9 mouse cellular contexts compared by ENCODE assay signal in the genomic region with DNA sequence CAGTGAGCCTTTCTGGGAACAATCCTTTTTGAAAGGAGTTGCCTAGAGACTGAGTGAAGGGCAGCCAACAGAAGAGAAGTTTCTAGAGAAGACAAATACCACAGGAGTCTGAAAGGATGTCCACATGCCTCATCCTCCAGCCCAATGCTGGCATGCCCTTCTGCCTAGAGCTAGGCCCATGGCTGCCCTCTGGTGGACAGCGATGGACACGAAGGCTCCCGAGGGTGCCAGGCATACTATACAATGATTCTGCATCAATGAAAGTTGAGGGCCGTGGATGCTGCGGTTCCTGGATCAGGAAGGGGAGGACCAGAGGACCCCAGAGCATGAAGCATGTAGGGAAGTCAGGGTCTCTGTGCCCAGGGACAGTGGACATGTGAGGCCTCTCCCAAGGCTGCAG. TPM values are rescaled to one million over a fixed set of nuclear protein-coding genes. Genes with fewer than 3 reads are reported as not detected.
DNase-seq lines count a peak whose midpoint lies in the region; ATAC-seq lines count a peak whose summit lies in the region.
"Had no signal": no experiment of that assay in that cellular context is flagged by ENCODE, and none has a peak within 500 bp of the region (broad histone marks: within the 10 kb centered on the region; RNA-seq: fewer than 3 reads in every experiment).

No protein-coding gene starts in this region.

- 37% methylated on average over 5 of the region's 5 CpGs for WGBS in embryonic facial prominence, embryonic 14.5 days

- H3K27ac ChIP-seq in embryonic facial prominence, embryonic 14.5 days (replicated peaks; ENCODE audit: low read depth, low read length), result no peak overlapping the region

- no peak overlapping the region for H3K4me3 ChIP-seq in embryonic facial prominence, embryonic 14.5 days (ENCODE audit: low read depth, low read length)

- H3K4me1 ChIP-seq in embryonic facial prominence, embryonic 14.5 days (ENCODE audit: control insufficient read depth, insufficient read depth, low read length), result no peaks in the 10 kb centered on the region

- no peak overlapping the region for H3K4me2 ChIP-seq in embryonic facial prominence, embryonic 14.5 days (ENCODE audit: low read depth, low read length)

- H3K36me3 ChIP-seq in embryonic facial prominence, embryonic 14.5 days (ENCODE audit: control insufficient read depth, insufficient read depth, low read length), result no peaks in the 10 kb centered on the region

- H3K9ac ChIP-seq in embryonic facial prominence, embryonic 14.5 days (ENCODE audit: low read depth, low read length), result no peak overlapping the region

- DNase-seq in cerebellum, postnatal 14 days, result peak; percentile 71 to 86
- no peak for DNase-seq in cerebellum, adult 9-10 months
- peak; percentile 72 for DNase-seq in urinary bladder, postnatal 14 days (ENCODE audit: low spot score)
- no peak for DNase-seq in urinary bladder, postnatal 10 days (ENCODE audit: low spot score)
- peak; percentile 41 for DNase-seq in embryonic facial prominence, embryonic 14.5 days (ENCODE audit: low spot score)
- peak; percentile 59 for DNase-seq in kidney, adult 9 months
- peak; percentile 84 for DNase-seq in testis, postnatal 10 days (ENCODE audit: low spot score)

- H3K9me3 ChIP-seq in embryonic facial prominence, embryonic 14.5 days (ENCODE audit: control insufficient read depth, low read length), result no peaks in the 10 kb centered on the region

- ATAC-seq in embryonic facial prominence, embryonic 14.5 days (ENCODE audit: low read depth), result no peak
- ATAC-seq in megakaryocyte, adult 5-6 weeks (ENCODE audit: poor library complexity, severe bottlenecking), result peak; percentile 83

- H3K27me3 ChIP-seq in embryonic facial prominence, embryonic 14.5 days (replicated peaks; ENCODE audit: control insufficient read depth, insufficient read depth, low read length), result no peaks in the 10 kb centered on the region

RNA-seq across cellular contexts. Expression of a gene that starts 9.3 kb away (rescaled TPM):
- 0.64 and 1.1 TPM in 2 replicates for polyA plus RNA-seq in embryonic facial prominence, embryonic 14.5 days (2014; fragmentation: Nextera tagmentation; extraction: Ambion mirVana)
- not detected in 2 replicates for total RNA-seq in megakaryocyte, adult 5-6 weeks (2015)
- not detected in 2 replicates for total RNA-seq in megakaryocyte, adult 5-6 weeks (2017)
- total RNA-seq: heart, postnatal 36 days had no signal

RNA-seq across cellular contexts. Expression of a gene that starts 9.6 kb away (rescaled TPM):
- 0.25 TPM in 1 of 2 replicates, not detected in the other for polyA plus RNA-seq in embryonic facial prominence, embryonic 14.5 days (2014; fragmentation: Nextera tagmentation; extraction: Ambion mirVana)
- total RNA-seq in megakaryocyte, adult 5-6 weeks (2015), result not detected in 2 replicates
- total RNA-seq in megakaryocyte, adult 5-6 weeks (2017), result not detected in 2 replicates
- total RNA-seq: heart, postnatal 36 days had no signal

RNA-seq across cellular contexts. Expression of a gene that starts 14.6 kb away (rescaled TPM):
- not detected in 2 replicates for polyA plus RNA-seq in embryonic facial prominence, embryonic 14.5 days (2014; fragmentation: Nextera tagmentation; extraction: Ambion mirVana)
- not detected in 2 replicates for total RNA-seq in megakaryocyte, adult 5-6 weeks (2015)
- not detected in 2 replicates for total RNA-seq in megakaryocyte, adult 5-6 weeks (2017)
- total RNA-seq: heart, postnatal 36 days had no signal

RNA-seq across cellular contexts. Expression of a gene that starts 17.4 kb away (rescaled TPM):
- 0.77 and 0.88 TPM in 2 replicates for polyA plus RNA-seq in embryonic facial prominence, embryonic 14.5 days (2014; fragmentation: Nextera tagmentation; extraction: Ambion mirVana)
- total RNA-seq in megakaryocyte, adult 5-6 weeks (2015), result not detected in 2 replicates
- total RNA-seq in megakaryocyte, adult 5-6 weeks (2017), result not detected in 2 replicates
- total RNA-seq: heart, postnatal 36 days had no signal

RNA-seq across cellular contexts. Expression of a gene that starts 24.4 kb away (rescaled TPM):
- 1,099 and 1,112 TPM in 2 replicates for polyA plus RNA-seq in embryonic facial prominence, embryonic 14.5 days (2014; fragmentation: Nextera tagmentation; extraction: Ambion mirVana)
- total RNA-seq in megakaryocyte, adult 5-6 weeks (2015), result 283 and 294 TPM in 2 replicates
- 113 and 140 TPM in 2 replicates for total RNA-seq in megakaryocyte, adult 5-6 weeks (2017)

Comparison
In these comparisons a context has a peak if more than half of its experiments do, and no peak if none do; other contexts are left out.
1. DNase-seq: peak in cerebellum, postnatal 14 days (2 of 2), urinary bladder, postnatal 14 days (single experiment), embryonic facial prominence, embryonic 14.5 days (single experiment), kidney, adult 9 months (single experiment) and testis, postnatal 10 days (single experiment); none in cerebellum, adult 9-10 months (single experiment) and urinary bladder, postnatal 10 days (single experiment).